Mouse (Mus musculus): ENCODE results near the gene Adamtsl5.
A peak's percentile ranks its signal among the peaks of the same experiment; 100 is the strongest.

The Adamtsl5 gene

GRCm38 (mm10) chr10:80295618-80296425, 52.4 kb downstream of the Adamtsl5 start, which contains the start of gene Apc2:
Apc2 (plus strand) TSS chr10:80295977.
- DNase-seq (ENCODE audit: extremely low read depth, low read depth) = peak; percentile 63

DNA sequence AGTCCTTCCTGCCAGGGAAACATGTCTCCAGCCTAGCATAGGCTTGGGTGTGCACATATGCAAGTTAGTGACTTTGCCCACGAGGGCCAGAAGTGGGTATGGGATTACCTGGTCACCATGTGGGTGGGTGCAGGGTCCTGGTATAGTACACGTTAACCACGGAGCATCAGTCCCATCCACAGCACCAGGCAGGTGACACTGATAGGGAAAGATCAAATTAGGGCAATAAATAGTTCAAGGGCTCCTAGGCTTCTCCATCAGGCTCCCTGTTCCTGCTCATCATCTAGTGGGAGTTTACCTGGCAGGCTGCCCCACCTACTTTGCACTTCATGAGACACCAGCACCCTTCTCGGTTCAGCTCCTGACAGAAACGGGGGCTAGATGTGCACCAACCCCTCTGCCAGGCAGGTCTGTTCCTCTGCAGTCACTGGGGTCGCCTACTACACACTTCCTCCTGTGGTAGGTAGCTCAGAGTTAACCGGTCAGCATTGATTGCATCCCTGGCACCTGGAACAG, 53.4 kb downstream of the Adamtsl5 start:
- no peak for DNase-seq (ENCODE audit: extremely low read depth, low read depth)

DNA sequence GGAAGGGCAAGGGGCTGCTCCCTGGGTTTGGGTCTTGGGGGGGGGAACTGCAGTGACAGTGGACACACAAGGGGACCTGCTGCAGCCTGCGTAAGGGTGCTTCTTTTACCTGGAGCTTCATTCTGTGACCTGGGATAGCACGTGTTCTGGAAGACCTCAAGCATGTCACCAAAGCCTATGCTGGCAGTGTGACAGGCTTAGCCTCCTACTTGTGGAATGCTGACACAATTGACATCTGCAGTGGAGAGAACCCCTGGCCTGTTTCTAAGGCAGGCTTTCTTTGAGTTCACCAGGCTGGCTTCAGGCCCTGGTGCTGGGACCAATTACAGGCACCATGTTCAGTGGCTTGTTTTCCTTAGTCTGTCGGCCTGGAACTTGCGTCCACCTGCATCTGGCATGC, 53.9 kb downstream of the Adamtsl5 start:
- DNase-seq (ENCODE audit: extremely low read depth, low read depth) = no peak

GRCm38 (mm10) chr10:80293325-80293724, 54.9 kb downstream of the Adamtsl5 start:
- no peak for DNase-seq (ENCODE audit: extremely low read depth, low read depth)

DNA sequence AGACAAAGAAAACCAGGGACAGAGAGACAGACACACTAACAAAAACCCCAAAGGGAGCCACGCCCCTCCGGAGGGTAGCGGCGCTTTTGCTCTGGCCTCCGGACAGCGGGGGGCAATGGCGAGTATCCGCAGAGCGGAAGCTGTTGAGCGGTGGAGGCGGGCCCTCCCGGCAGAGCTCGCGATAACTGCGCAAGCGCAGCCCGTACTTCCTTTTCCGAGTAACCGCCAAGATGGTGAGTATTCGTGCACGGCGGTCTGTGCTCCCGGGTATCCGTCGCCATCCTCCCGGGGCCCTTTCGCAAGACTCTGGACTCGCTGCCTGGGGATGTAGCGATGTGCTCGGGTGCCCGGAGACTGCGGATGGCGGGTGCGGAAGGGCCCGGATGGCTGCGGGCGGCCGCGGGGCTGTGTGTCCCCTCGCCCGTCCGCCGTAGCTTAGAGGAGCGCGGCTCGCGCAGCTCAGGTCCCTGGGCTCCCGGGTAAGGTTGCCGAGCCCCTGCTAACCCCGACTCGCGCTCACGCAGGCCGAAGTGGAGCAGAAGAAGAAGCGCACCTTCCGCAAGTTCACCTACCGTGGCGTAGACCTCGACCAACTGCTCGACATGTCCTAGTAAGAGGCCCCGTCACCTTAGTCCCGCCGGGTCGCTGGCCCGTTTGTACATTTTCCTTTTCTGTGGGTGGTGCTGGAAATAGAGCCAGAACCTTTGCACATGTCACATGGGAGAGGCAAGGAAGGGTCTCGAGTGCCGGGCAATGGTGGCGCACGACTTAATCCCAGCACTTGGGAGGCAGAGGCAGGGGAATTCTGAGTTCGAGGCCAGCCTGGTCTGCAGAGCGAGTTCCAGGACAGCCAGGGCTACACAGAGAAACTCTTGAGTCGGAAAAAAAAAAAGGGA, 55.7 kb downstream of the Adamtsl5 start, which contains the start of gene Rps15:
Gene Rps15 (plus strand): TSS at position 203 of the 896 bp plus-strand sequence.
- DNase-seq (ENCODE audit: extremely low read depth, low read depth) = peak; percentile 84

Measured in MEL-GATA-1-ER (cell line).